Mouse (Mus musculus) olfactory bulb, adult 2 months (tissue): ENCODE data around the gene Dhcr24.

Experiments used
- CTCF ChIP-seq: fragments of 200-500 bp; IDR thresholded peaks from 2 replicates; pipeline ENCODE4 v1.5.1; 2012; ENCODE audit warnings: low read depth, mild to moderate bottlenecking, low read length, moderate library complexity; ENCODE audit not compliant: insufficient read depth
- POLR2A ChIP-seq: fragments of 200-500 bp; IDR thresholded peaks from 2 replicates; pipeline ENCODE4 v1.6.1; 2012; ENCODE audit warnings: mild to moderate bottlenecking, low read depth, low read length, moderate library complexity; ENCODE audit not compliant: insufficient read depth

DNA sequence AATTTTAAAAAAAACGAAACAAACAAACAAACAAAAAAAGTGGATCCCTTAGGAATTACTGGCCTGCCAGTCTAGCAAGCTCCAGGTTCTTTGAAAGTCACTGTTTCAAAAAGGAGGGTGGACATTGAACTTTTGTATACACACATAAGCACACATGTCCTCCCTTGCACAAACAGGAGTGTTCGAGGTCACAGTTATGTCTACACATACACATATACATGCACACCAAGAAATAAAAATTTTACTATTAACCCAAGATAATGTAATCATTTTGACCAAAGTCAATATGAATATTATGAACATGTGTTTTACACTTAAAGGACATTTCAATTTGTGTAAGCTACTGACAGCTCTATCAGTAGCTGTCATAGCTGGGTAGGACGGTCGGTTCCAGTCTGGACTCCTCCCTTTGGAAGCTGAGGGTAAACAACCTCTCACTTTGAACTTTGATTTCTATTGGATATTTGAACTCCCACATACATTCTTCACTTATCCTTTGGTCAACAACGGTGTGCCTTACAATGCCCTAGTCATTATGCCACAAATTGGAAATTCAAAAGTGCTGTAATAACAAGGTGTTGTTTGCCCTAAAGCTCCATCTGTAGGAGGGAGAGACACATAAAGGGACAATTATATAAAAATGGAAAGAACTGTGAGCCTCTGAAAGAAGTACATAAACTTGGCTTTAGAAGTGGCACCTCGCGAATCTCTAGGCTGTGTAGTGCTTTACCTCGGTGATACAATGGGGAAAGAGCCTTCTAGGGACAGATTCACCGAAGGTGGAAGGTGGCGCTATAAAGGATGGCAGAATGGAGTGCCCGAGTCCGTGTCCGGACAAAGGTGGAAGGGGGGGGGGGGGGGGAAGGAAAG is 1.3 kb upstream of the Dhcr24 start:
- no peak for TF ChIP-seq CTCF
- no peak for TF ChIP-seq POLR2A
